Mouse (Mus musculus): ENCODE results near the gene Calr. TPM values are rescaled to one million over a fixed set of nuclear protein-coding genes. Genes with fewer than 3 reads are reported as not detected.

The Calr gene
- polyA plus RNA-seq, 1 experiment from 2014 or later, result 830 TPM

DNA sequence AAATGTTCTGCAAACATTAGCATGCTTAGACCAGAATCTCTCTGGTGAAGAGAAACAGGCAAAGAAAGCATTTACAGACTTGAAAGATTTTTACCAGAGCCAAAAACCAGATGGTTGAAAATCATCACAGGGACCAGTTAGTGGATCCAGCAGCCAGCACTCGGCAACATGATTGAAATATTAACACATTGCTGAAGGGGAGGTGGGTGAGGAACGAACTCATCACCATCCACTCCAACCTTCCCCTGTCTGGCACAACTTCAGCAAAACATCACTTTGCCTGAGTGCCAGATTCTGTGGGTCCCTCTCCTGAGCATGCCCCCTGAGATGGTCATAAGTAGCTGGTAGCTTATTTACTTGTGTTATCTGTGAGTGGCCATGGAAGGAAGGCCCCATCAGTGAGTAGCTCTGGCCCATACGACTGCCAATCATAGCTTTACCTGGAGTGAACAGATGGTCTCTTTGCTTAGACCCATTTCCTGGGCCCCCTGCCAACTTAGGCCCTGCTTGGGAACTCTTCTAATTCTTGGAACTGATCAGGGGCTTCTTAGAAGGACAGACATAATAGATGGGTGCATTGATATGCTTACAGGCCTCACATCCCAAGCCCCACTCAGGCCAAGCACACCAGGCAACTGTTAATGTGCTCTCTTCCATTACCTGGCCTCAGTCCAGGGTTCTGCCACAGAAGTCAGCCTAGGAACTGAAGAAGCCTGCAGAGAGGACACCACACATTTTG lies 30.7 kb upstream of the Calr start:
- Histone ChIP-seq H3K9me3 (replicated peaks; ENCODE audit: control insufficient read depth, low read length) (no peaks in the 10 kb centered on the region), H3K9ac (ENCODE audit: low read depth, low read length) (no peak overlapping the region), H3K4me2 (no peak overlapping the region), H3K36me3 (ENCODE audit: control insufficient read depth, insufficient read depth, low read length) (no peaks in the 10 kb centered on the region), H3K4me1 (ENCODE audit: control insufficient read depth, insufficient read depth, low read length) (peaks cover 4% of the 10 kb centered on the region), H3K27ac (ENCODE audit: low read depth, low read length) (no peak overlapping the region), H3K27me3 (ENCODE audit: control insufficient read depth, insufficient read depth, low read length) (peaks cover 3% of the 10 kb centered on the region), H3K4me3 (ENCODE audit: low read depth, low read length) (no peak overlapping the region)
- WGBS (ENCODE audit: insufficient replicate concordance), result 68% methylated on average over 3 of the region's 3 CpGs
- ATAC-seq (replicated peaks; ENCODE audit: insufficient number of reproducible peaks, low FRiP score, low TSS enrichment), result no peak

DNA sequence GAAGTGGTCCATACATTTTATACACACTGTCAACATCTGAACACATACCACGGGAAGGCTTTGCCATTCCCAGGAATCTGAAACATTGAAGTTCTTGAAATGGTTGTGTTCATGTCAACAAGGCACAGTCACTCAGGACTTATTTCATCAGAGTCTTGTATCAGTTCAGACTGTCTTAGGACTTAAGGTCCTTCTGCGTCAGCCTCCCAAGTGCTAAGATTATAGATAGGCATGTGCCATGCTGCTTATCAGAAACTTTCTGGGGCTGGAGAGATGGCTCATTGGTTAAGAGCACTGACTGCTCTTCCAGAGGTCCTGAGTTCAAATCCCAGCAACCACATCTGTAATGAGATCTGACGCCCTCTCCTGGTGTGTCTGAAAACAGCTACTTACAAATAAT lies 27.6 kb upstream of the Calr start:
- no peak for ATAC-seq (replicated peaks; ENCODE audit: insufficient number of reproducible peaks, low FRiP score, low TSS enrichment)
- Histone ChIP-seq H3K27me3 (ENCODE audit: control insufficient read depth, insufficient read depth, low read length) (peaks cover 6% of the 10 kb centered on the region), H3K9me3 (replicated peaks; ENCODE audit: control insufficient read depth, low read length) (no peaks in the 10 kb centered on the region), H3K9ac (ENCODE audit: low read depth, low read length) (no peak overlapping the region), H3K36me3 (ENCODE audit: control insufficient read depth, insufficient read depth, low read length) (no peaks in the 10 kb centered on the region), H3K4me1 (ENCODE audit: control insufficient read depth, insufficient read depth, low read length) (peaks cover 14% of the 10 kb centered on the region), H3K4me3 (ENCODE audit: low read depth, low read length) (no peak overlapping the region), H3K4me2 (no peak overlapping the region), H3K27ac (ENCODE audit: low read depth, low read length) (no peak overlapping the region)
- 76% methylated on average over 3 of the region's 3 CpGs for WGBS (ENCODE audit: insufficient replicate concordance)

DNA sequence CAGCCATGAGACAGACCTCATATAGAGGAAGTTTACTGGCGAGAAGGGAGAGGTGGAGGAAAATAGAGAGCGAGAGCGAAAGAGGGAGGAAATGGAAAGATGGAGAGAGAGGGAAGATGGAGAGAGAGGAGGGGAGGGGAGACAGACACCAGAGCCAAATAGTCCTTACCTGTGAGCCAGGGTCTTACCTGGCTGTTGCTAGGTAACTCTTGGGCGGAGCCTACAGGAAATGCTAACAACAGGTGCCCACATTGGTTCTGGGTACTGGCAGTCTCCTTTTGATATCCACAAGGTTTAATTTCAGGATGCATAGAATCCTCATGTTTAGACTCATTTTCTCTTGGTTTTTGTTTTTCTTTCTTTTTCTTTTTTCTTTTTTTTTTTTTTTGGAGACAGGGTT lies 26.3 kb upstream of the Calr start:
- ATAC-seq (replicated peaks; ENCODE audit: insufficient number of reproducible peaks, low FRiP score, low TSS enrichment), result no peak
- 57% methylated on average over 4 of the region's 4 CpGs for WGBS (ENCODE audit: insufficient replicate concordance)
- H3K9ac ChIP-seq (ENCODE audit: low read depth, low read length), result peak overlapping the region; percentile 68; the same call in 1 of the 2 replicates
- peaks cover 6% of the 10 kb centered on the region for H3K27me3 ChIP-seq (ENCODE audit: control insufficient read depth, insufficient read depth, low read length)
- peaks cover 14% of the 10 kb centered on the region for H3K4me1 ChIP-seq (ENCODE audit: control insufficient read depth, insufficient read depth, low read length)
- H3K36me3 ChIP-seq (ENCODE audit: control insufficient read depth, insufficient read depth, low read length), result peaks cover 3% of the 10 kb centered on the region; the same call in 1 of the 2 replicates
- no peaks in the 10 kb centered on the region for H3K9me3 ChIP-seq (replicated peaks; ENCODE audit: control insufficient read depth, low read length)
- H3K4me3 ChIP-seq (ENCODE audit: low read depth, low read length), result peak overlapping the region; percentile 49
- no peak overlapping the region for H3K27ac ChIP-seq (ENCODE audit: low read depth, low read length)
- peak overlapping the region; percentile 98 for H3K4me2 ChIP-seq

DNA sequence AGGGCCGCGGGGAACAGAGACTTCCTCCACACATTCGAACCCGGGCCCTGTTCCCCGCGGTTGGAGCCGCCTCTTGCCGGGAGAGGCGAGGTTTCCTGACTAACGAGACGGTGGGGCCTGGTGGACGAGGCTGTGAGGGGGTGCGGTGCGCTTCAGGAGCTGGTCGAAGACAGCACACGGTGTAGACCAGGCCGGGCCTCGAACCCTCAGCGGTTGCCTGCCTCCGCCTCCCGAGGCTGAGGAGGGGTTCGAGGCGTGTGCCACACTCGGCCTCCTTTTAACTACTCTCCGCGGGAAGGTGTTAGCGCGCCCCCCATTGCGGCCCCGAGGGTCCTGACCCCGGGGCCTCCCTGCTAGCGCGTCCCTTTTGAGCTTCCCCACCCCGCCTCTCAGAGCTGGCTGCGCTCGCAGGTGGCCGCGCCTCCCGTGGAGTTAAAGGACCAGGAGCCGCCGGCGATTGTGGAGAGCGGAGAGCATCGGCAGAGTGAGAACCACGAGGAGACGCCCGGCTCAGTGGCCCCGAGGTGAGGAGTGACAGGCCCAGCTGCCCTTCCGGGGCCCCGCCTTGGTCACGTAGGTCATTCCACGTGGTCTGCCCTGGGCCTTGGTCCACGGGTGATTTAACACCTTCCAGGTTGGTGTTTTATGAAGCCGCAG lies 25.7 kb upstream of the Calr start:
- H3K4me3 ChIP-seq (ENCODE audit: low read depth, low read length), result peak overlapping the region; percentile 49
- H3K27ac ChIP-seq (ENCODE audit: low read depth, low read length), result no peak overlapping the region

DNA sequence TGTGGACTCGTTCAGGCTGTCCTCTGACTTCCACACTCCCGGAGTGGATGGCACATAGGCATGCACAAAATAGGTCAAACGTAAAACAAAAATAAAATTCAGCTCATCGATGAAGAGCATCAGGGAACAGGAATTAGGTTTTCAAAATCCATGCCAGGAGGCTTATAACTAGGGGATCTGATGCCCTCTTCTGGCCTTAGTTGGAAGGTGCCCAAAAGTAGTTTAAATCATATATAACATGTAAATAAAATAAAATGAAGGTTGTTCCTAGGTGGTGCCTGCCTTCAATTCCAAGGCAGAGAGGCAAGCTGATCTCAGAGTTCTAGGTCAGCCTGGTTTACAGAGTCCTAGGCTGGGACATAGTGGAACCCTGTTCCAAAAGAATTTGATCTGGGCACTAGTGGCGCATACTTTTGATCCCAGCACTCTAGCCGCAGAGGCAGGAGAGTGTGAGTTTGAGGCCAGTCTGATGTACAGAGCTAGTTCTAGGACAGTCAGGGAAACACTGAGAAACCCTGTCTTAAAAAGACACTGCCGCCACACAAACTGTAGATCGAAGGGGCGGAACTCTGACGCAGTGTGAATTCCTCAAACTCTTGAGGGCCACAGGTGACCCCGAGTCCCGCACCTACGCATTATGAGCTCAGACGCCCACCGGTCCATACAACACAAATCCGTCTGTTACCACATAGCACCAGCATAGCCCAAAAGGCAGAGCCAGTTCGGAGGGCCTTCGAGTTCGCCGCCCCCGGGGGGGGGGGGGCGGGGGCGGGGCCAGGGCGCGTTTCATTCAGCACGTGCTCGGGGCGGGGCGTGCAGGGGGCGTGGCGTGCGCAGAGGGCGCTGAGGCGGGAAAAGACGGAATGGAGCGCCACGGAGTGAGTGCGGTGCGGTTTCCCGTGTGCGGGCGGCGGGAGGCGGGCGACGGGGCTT lies 24.9 kb upstream of the Calr start, which contains the start of gene Syce2:
TSS of gene Syce2 (plus strand) at position 736 of the 933 bp plus-strand sequence.
- peak within 1 kb of the TSS; percentile 68 for H3K9ac ChIP-seq (ENCODE audit: low read depth, low read length)
- H3K36me3 ChIP-seq (ENCODE audit: control insufficient read depth, insufficient read depth, low read length), result peaks cover 7% of the 10 kb centered on the region
- peak; percentile 57 for ATAC-seq (replicated peaks; ENCODE audit: insufficient number of reproducible peaks, low FRiP score, low TSS enrichment)
- 12% methylated on average over 46 of the region's 46 CpGs for WGBS (ENCODE audit: insufficient replicate concordance)
- peaks cover 6% of the 10 kb centered on the region for H3K27me3 ChIP-seq (ENCODE audit: control insufficient read depth, insufficient read depth, low read length)
- H3K9me3 ChIP-seq (replicated peaks; ENCODE audit: control insufficient read depth, low read length), result no peaks in the 10 kb centered on the region
- H3K4me1 ChIP-seq (ENCODE audit: control insufficient read depth, insufficient read depth, low read length), result peaks cover 14% of the 10 kb centered on the region
- peak within 1 kb of the TSS; percentile 49 for H3K4me3 ChIP-seq (ENCODE audit: low read depth, low read length)
- no peak within 1 kb of the TSS for H3K27ac ChIP-seq (ENCODE audit: low read depth, low read length)
- H3K4me2 ChIP-seq, result peak within 1 kb of the TSS; percentile 98

More for the DNA sequence above, 25.7 kb upstream of the Calr start:
- no peaks in the 10 kb centered on the region for H3K9me3 ChIP-seq (replicated peaks; ENCODE audit: control insufficient read depth, low read length)
- H3K4me1 ChIP-seq (ENCODE audit: control insufficient read depth, insufficient read depth, low read length), result peaks cover 14% of the 10 kb centered on the region
- peak overlapping the region; percentile 98 for H3K4me2 ChIP-seq
- WGBS (ENCODE audit: insufficient replicate concordance), result 2% methylated on average over 53 of the region's 54 CpGs
- H3K36me3 ChIP-seq (ENCODE audit: control insufficient read depth, insufficient read depth, low read length), result peaks cover 5% of the 10 kb centered on the region
- ATAC-seq (replicated peaks; ENCODE audit: insufficient number of reproducible peaks, low FRiP score, low TSS enrichment), result peak; percentile 51
- peak overlapping the region; percentile 68 for H3K9ac ChIP-seq (ENCODE audit: low read depth, low read length)
- H3K27me3 ChIP-seq (ENCODE audit: control insufficient read depth, insufficient read depth, low read length), result peaks cover 6% of the 10 kb centered on the region

DNA sequence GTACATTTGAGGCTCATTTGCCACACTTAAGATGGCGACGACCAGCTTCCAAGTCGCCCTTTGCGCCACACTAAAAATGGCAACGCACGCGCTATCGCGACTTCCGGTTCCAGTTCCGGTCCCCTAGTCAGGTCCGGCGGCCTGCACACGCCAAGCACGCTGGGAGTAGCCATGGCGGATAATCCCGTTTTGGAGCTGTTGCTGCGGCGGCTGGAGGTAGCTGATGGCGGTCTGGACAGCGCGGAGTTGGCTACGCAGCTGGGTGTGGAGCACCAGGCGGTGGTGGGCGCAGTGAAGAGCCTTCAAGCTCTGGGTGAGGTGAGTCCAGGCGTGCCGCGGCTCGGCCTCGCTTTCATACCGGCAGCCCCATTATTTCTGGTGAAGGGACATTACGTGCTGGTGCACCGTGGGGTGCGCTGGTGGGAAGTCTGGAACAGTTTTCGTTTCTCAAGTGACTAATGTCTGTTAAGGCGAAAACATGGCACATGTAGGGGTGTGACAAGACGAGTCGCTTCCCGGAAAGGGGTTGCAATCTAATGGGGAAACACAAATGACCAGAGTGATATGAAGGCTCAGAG lies 10.2 kb upstream of the Calr start, which contains the start of gene Farsa:
TSS of gene Farsa (plus strand) at position 126 of the 578 bp plus-strand sequence.
- no peaks in the 10 kb centered on the region for H3K27me3 ChIP-seq (ENCODE audit: control insufficient read depth, insufficient read depth, low read length)
- H3K9me3 ChIP-seq (replicated peaks; ENCODE audit: control insufficient read depth, low read length), result no peaks in the 10 kb centered on the region
- peak within 1 kb of the TSS; percentile 77 for H3K4me2 ChIP-seq
- H3K36me3 ChIP-seq (ENCODE audit: control insufficient read depth, insufficient read depth, low read length), result peaks cover 12% of the 10 kb centered on the region
- peak within 1 kb of the TSS; percentile 97 for H3K4me3 ChIP-seq (ENCODE audit: low read depth, low read length)
- WGBS (ENCODE audit: insufficient replicate concordance), result under 1% methylated on average over 39 of the region's 39 CpGs
- H3K9ac ChIP-seq (ENCODE audit: low read depth, low read length), result peak within 1 kb of the TSS; percentile 96
- peak within 1 kb of the TSS; percentile 78 for H3K27ac ChIP-seq (ENCODE audit: low read depth, low read length)
- H3K4me1 ChIP-seq (ENCODE audit: control insufficient read depth, insufficient read depth, low read length), result peaks cover 9% of the 10 kb centered on the region
- ATAC-seq (replicated peaks; ENCODE audit: insufficient number of reproducible peaks, low FRiP score, low TSS enrichment), result peak; percentile 77

DNA sequence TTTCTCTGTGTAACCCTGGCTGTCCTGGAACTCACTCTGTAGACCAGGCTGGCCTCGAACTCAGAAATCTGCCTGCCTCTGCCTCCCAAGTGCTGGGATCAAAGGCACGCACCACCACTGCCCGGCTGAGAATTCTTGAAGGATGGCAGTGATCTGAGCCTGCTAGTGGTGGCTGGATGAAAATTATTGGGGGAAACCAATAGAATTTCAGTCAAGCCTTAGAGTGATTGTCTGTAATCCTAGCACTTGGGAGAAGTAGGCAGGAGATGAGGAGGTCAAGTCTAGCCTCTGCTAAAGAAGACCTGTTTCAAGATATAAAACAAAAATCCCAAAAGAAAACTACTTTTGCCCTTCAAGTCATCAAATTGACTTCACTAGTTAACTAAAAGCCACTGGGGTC lies 9.7 kb upstream of the Calr start:
- H3K9ac ChIP-seq (ENCODE audit: low read depth, low read length), result no peak overlapping the region
- peaks cover 10% of the 10 kb centered on the region for H3K36me3 ChIP-seq (ENCODE audit: control insufficient read depth, insufficient read depth, low read length)
- peaks cover 9% of the 10 kb centered on the region for H3K4me1 ChIP-seq (ENCODE audit: control insufficient read depth, insufficient read depth, low read length)
- H3K4me2 ChIP-seq, result no peak overlapping the region; the same call in 1 of the 2 replicates
- H3K27ac ChIP-seq (ENCODE audit: low read depth, low read length), result no peak overlapping the region
- no peaks in the 10 kb centered on the region for H3K9me3 ChIP-seq (replicated peaks; ENCODE audit: control insufficient read depth, low read length)
- H3K27me3 ChIP-seq (ENCODE audit: control insufficient read depth, insufficient read depth, low read length), result no peaks in the 10 kb centered on the region
- ATAC-seq (replicated peaks; ENCODE audit: insufficient number of reproducible peaks, low FRiP score, low TSS enrichment), result no peak; the same call in 1 of the 2 replicates
- H3K4me3 ChIP-seq (ENCODE audit: low read depth, low read length), result peak overlapping the region; percentile 97
- 87% methylated on average over 3 of the region's 3 CpGs for WGBS (ENCODE audit: insufficient replicate concordance)

Data from heart, embryonic 11.5 days (tissue).